Mouse (Mus musculus) megakaryocyte-erythroid progenitor cell, adult 5-6 weeks (primary cell): Measurements from ENCODE around the gene Psapl1. TPM values are rescaled to one million over a fixed set of nuclear protein-coding genes. Genes with fewer than 3 reads are reported as not detected.

Experiments
- ATAC-seq: replicated peaks from 2 replicates; pipeline ENCODE4 v1.8.0; 2016; ENCODE audit warnings: mild to moderate bottlenecking, inconsistent platforms; ENCODE audit not compliant: severe bottlenecking, poor library complexity, low FRiP score, low TSS enrichment
- total RNA-seq, 2 experiments: library from RNA; stranded (forward) in 1 of 2; stranded (reverse) in 1 of 2; fragments of 200-1000, 215-1000 nt in 1 of 2; fragments of >200 nt in 1 of 2; fragmentation: Nextera tagmentation in 1 of 2; gene quantifications; 2 replicates each; pipeline ENCODE4 v1.2.3; 2014 to 2017

Gene Psapl1
- total RNA-seq (2014; fragmentation: Nextera tagmentation): not detected in 2 replicates
- not detected in 2 replicates for total RNA-seq (2017)

DNA sequence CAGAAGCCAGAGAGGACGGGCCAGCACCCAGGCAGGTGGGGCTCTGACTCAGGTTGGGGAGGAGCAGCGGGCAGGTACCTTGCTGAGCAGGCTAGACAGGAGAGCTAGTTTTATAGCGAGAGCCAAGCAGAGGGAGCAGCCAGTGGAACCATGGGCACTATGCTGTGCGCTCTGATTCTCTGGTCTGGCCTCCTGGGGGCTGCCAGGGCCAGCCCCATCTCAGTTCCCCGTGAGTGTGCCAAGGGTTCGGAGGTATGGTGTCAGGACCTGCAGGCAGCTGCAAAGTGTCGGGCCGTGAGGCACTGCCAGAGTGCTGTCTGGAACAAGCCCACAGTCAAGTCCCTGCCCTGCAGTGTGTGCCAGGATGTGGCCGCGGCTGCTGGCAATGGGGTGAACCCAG, at the start of gene Psapl1:
Gene Psapl1, plus strand, starts transcription at position 106 of the 400 bp plus-strand sequence.
- no peak for ATAC-seq

GRCm38 (mm10) chr5:36154879-36155485, 48.8 kb upstream of the Psapl1 start:
- no peak for ATAC-seq

GRCm38 (mm10) chr5:36165424-36166302, 38.2 kb upstream of the Psapl1 start:
- no peak for ATAC-seq

DNA sequence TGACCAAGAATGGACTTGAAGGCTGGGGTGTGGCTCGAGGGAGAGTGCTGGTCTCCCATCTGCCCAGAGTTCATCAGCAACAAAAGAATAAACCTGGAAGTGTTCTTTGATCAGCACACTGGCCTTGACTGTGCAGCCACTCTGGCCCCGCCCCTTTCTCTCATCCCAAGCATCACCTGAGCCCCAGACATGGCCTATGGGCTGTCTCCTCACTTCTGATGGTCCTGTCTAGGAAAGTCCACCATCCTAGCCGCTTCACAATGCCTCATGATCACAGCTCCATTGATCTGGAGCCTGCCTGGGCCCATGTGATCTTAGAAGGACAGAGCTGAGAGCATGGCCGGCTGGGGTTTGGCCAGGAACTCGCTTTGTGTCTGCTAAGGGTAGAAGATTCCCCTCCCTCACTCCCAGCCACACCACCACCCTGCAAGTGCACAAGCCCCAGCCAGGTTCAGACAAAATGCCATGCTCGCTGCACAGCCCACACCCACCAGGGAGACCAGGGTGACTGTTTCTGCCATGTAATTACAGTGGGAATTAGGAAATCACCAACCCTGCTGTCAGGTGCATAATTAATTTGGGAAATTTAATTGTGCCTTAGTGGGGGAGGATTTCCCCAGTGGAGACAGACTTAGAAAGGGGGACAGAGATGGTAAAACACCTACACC, 37.3 kb upstream of the Psapl1 start:
- ATAC-seq: no peak

DNA sequence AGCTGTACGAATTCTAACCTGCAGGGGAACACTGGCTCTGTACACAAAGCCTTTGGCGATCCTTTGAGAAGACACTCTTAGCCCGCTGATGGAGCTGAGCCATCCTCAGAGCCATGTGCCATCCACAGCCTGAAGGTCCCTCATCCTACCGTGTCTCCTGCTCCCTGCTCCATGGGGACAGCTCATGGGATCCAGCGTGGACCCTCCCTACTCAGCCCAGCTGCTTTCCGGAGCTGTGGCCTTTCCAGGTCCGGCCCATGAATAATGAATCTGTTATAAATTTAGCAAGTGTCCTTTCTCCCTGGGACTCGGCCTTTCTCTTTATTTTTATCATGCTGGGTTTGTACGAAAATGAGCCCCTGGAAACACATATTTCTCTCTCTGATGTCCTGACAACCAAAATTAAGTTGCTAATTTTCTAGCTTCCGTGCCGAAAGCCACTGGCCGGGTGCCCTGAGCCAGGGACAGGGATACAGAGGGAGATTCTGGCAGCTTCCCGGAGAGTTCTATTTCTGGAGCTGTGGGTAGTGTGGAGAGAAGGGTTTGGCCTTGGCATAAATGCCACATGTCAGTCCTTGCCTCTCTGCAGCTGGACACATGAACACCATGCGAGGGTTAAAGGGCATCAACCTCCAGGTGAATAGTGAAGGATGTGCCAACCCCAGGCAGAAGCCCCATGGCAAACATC, 34.7 kb upstream of the Psapl1 start:
- no peak for ATAC-seq

- no peak for ATAC-seq
Measured at GRCm38 (mm10) chr5:36174569-36175115, 29.2 kb upstream of the Psapl1 start.

GRCm38 (mm10) chr5:36176409-36176808, 27.4 kb upstream of the Psapl1 start:
- ATAC-seq: no peak

GRCm38 (mm10) chr5:36176873-36177272, 26.9 kb upstream of the Psapl1 start:
- ATAC-seq: no peak

GRCm38 (mm10) chr5:36178215-36178614, 25.6 kb upstream of the Psapl1 start:
- no peak for ATAC-seq

DNA sequence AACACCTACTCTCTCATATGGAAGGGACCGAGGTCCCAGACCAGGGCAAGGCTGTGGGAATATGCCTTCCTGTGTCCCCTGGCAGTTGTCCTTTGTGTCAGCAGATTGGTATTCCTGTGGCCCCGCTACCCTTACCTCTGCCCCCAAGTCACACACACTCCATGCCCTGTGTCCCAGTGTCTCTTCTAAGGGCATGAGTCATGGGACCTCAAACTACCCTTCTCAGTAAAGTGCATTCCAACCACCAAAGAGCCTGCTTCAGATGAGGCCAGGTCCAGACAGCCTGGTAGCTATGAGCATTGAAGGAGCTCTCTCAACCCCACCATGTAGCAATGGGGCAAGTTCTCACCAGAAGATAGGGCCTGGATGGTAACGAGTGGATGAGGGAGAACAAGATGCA, 25.0 kb upstream of the Psapl1 start:
- ATAC-seq: no peak

GRCm38 (mm10) chr5:36179708-36180107, 24.1 kb upstream of the Psapl1 start:
- no peak for ATAC-seq

DNA sequence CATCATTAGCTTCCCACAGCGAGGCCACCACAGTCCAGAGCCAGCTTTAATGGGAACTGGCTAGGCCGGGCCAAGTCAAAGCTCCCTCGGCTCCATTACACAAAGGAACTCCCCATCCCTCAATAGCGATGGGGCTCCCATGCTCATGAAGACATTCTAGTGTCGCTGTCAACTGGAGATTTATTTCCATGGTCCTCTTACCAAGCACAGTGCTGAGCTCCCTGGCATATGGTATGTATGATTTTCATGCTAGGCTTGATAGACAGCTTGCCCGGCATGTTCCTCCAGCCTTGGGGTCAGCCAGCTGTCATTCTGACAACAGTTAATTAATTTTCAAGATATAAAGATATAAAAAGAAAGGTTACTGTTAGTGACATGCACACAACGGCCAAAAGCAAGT, 21.5 kb upstream of the Psapl1 start:
- ATAC-seq: no peak

DNA sequence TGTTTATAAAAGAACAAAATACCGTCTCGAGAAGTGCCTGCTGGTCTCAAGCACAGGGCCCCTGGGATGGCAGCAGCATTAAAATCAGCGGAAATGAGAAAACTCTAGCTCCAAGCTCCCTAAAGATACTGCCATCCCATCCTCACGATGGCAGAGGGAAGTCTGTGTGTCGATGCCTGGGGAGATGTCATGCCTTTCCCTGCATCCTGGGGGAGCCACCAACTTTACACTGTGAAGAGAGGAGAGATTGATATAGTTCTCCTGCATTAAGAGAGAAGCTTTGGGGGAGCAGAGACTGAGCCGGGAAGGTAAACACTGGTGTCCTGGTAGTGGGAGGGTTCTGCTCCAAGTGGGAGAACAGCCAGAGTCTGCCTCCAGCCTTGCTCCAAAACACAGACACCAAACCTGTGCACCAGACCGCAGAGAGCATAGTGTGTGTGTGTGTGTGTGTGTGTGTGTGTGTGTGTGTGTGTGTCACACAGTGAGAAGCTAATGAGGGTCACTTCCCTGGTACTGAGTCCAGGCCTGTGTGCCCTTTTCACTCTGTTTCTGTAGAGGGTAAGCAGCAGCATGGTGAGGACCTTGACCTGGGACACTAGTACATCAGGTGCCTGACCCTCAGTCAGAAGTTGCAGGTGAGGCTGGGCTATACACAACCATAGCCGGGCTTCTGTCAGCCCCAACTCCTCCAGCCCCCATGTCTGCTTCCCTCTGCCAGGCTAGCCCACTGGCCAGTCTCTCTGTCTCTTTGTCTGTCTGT, 17.3 kb upstream of the Psapl1 start:
- no peak for ATAC-seq

DNA sequence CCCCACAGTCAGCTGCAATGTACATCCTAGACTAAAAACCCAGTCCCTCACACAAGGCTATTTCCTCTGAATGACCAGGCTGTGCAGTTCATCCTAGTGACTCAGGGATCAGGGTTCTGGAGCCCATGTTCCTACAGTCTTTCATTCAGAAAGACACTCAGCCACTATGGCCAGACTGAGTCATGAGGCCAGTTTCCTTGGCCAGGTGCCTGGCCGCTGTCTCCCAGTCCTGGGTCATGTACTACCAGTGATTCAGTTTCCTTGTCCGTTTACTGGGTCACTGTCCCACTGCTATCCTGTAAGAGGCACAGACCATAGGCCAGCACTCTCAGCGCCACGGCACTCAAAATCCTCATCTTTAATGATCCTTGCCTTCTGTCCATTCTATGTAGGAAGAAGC, 15.5 kb upstream of the Psapl1 start:
- ATAC-seq: no peak

DNA sequence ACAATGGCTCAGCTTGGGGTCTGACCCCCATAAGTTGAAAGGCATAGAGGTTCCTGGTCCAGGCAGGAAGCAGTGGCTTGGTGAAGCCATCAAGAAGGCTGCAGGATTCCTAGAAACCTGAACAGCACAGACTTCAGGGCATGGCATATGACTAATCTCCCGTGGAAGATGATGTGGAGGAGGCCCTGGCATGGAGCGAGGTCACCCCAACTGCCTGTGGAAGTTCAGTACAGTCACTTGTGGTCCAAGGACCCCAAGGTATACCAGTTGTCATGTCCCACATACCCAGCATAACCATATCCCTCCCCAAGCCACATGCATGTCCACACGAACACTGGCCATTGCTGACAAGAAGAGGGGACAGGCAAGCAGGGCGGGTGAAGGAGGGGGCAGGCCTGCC, 12.5 kb upstream of the Psapl1 start:
- no peak for ATAC-seq

DNA sequence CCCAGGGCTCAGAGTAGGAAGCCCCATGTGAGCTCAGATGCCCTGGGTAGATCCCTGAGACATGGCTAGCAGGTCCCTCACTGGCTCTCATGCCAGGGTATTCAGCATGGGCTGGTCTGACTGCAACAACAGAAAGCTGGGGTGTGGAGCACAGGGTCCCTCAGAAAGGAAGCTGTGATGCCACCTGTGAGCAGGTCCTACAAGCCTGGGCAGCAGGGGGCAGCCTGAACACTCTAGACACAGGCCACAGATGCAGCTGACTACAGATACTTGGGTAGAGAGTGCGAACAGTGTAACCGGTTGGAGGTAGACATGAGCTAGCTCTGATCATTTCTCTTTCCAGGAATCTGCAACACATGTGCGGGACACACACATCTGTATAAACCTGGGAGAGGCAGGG, 11.9 kb upstream of the Psapl1 start:
- no peak for ATAC-seq

DNA sequence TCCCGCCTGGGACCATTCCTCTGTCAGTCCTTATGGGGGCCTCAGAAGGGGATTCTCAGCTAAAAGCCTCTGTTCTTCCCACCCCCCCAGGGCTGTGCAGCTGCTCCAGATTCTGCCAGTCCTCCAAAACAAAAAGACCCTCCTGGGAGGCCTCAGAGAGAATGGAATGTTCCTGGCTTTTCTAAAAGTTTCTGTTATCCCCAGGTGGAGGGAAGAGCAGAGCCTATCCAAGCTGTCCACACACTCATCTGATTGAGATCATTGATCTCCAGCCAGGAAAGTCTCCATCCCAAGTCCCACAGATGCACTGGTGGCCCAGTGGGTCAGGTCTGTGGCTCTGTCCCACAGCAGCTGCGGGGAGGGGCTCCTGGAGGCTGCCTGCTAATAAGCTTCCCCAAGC, 11.1 kb upstream of the Psapl1 start:
- ATAC-seq: no peak

DNA sequence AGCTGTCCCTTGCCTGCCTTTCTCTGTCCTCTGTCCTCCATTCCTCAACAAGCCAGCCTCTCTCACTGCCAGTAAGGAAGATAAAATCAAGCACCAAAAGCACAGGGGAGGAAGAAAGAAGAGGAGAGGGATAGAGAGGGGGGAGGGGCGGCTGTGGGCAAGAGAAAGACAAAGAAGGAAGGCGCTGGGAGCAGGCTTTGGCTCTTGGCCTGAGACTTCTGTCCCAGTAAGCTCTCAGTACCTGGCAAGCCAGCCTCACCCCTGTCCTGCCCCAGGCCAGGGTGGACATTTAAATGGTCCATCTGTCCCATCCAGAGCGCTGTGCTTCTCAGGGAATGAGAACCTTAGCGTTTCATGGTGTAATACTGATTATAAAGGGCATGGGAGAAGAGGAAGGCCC, 9.2 kb upstream of the Psapl1 start:
- no peak for ATAC-seq

DNA sequence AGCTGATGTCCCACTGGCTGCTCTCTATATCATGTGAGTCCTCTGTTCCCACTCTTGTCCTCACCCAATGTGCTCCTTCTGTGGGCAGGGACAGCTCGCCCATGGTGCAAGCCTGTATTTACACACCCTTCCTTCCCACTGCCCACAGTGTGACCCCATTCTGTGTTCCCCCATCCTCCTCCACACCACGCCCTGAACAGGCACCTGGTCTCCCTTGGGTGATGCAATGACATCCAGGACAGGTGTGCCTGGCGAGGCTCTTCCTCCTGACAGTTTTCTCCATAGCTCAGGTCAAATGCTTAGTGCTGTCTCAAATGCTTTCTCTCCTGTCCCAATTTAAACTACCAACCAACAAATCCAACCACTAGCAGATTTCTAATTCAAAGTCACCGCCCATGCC, 8.4 kb upstream of the Psapl1 start:
- no peak for ATAC-seq
